Comparison of ENCODE assay signal across 10 mouse cellular contexts in the genomic region with DNA sequence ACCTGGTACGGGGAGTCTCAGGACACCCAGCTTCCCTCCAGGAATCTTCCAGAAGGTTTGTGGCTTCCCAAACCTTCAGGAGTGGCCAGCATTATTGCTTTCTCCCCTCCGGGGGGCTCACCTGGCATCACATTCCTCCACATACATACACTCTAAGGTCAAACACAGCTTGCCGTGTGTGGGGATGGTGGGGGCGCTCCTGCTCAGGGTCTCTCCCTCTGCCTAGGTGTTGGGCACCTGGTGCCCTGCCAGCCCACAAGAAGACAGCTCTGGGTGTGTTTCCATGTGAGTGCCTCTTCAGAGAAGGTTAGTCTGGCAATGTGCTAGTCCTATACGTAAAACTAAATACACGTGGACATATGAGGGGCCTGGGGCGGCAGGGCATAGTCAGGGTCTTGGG. TPM values are rescaled to one million over a fixed set of nuclear protein-coding genes. Genes with fewer than 3 reads are reported as not detected.
DNase-seq lines count a peak whose midpoint lies in the region; ATAC-seq and TF ChIP-seq lines count a peak whose summit lies in the region.
"Had no signal": no experiment of that assay in that cellular context is flagged by ENCODE, and none has a peak within 500 bp of the region (broad histone marks: within the 10 kb centered on the region; RNA-seq: fewer than 3 reads in every experiment).

No protein-coding gene starts in this region.

- no peak overlapping the region for H3K27ac ChIP-seq in heart, embryonic 15.5 days
- no peak overlapping the region for H3K27ac ChIP-seq in embryonic facial prominence, embryonic 13.5 days
- H3K27ac ChIP-seq in limb, embryonic 10.5 days, result no peak overlapping the region
- no peak overlapping the region for H3K27ac ChIP-seq in small intestine, adult 2 months (ENCODE audit: insufficient read depth, low read depth, low read length)

- H3K9ac ChIP-seq in heart, embryonic 15.5 days, result peak overlapping the region; percentile 56; the same call in 1 of the 2 replicates
- no peak overlapping the region for H3K9ac ChIP-seq in embryonic facial prominence, embryonic 13.5 days

- peak overlapping the region; percentile 58 for H3K4me3 ChIP-seq in heart, embryonic 15.5 days
- peak overlapping the region; percentile 62 for H3K4me3 ChIP-seq in embryonic facial prominence, embryonic 13.5 days
- peak overlapping the region; percentile 68 for H3K4me3 ChIP-seq in limb, embryonic 10.5 days
- peak overlapping the region; percentile 81; the same call in 1 of the 2 replicates for H3K4me3 ChIP-seq in small intestine, adult 2 months (ENCODE audit: low read depth, low read length)

- peaks cover 16% of the 10 kb centered on the region for H3K27me3 ChIP-seq in heart, embryonic 15.5 days
- H3K27me3 ChIP-seq in embryonic facial prominence, embryonic 13.5 days, result peaks cover 61% of the 10 kb centered on the region
- H3K27me3 ChIP-seq in limb, embryonic 10.5 days (ENCODE audit: low read depth, poor library complexity, severe bottlenecking), result peaks cover 96% of the 10 kb centered on the region
- 0 out of 2 replicates have a peak, but pooled peaks cover 11% of the 10 kb centered on the region for H3K27me3 ChIP-seq in small intestine, adult 2 months (ENCODE audit: control insufficient read depth, insufficient read depth, low read length)

- TF ChIP-seq CTCF in small intestine, adult 2 months (IDR thresholded peaks at IDR 0.05; ENCODE audit: extremely low read depth, insufficient read length, insufficient replicate concordance, low read depth, low read length), result no peak

- H3K4me2 ChIP-seq in heart, embryonic 15.5 days, result peak overlapping the region; percentile 88
- H3K4me2 ChIP-seq in embryonic facial prominence, embryonic 13.5 days, result peak overlapping the region; percentile 95

- no peaks in the 10 kb centered on the region for H3K9me3 ChIP-seq in heart, embryonic 15.5 days (replicated peaks)
- no peaks in the 10 kb centered on the region for H3K9me3 ChIP-seq in embryonic facial prominence, embryonic 13.5 days
- no peaks in the 10 kb centered on the region for H3K9me3 ChIP-seq in limb, embryonic 10.5 days (replicated peaks)

- H3K36me3 ChIP-seq in heart, embryonic 15.5 days, result no peaks in the 10 kb centered on the region
- H3K36me3 ChIP-seq in embryonic facial prominence, embryonic 13.5 days, result no peaks in the 10 kb centered on the region
- H3K36me3 ChIP-seq in limb, embryonic 10.5 days, result no peaks in the 10 kb centered on the region
- H3K36me3 ChIP-seq in small intestine, adult 2 months (ENCODE audit: control insufficient read depth, insufficient read depth, low read length), result no peaks in the 10 kb centered on the region

- TF ChIP-seq POLR2A in small intestine, adult 2 months (IDR thresholded peaks at IDR 0.05; ENCODE audit: low read depth, low read length), result no peak

- intact Hi-C loops in left cerebral cortex, postnatal 36 days (cut with DNase I), result no loop called here

- WGBS in heart, embryonic 15.5 days, result 46% methylated on average over 7 of the region's 7 CpGs
- WGBS in embryonic facial prominence, embryonic 13.5 days, result 36% methylated on average over 7 of the region's 7 CpGs
- 39% methylated on average over 7 of the region's 7 CpGs for WGBS in limb, embryonic 10.5 days
- WGBS in small intestine, adult 2 months, result 78% methylated on average over 7 of the region's 7 CpGs

- no peak for ATAC-seq in heart, embryonic 15.5 days (replicated peaks; ENCODE audit: insufficient number of reproducible peaks, insufficient read depth, low FRiP score, low read depth)
- no peak for ATAC-seq in embryonic facial prominence, embryonic 13.5 days (ENCODE audit: insufficient number of reproducible peaks, insufficient read depth, low FRiP score, low TSS enrichment, low read depth)

- no peak for DNase-seq in heart, adult 8-10 months (ENCODE audit: low spot score)
- no peak for DNase-seq in limb, embryonic 10.5 days (ENCODE audit: low spot score)
- no peak for DNase-seq in adrenal gland, postnatal 10 days
- no peak for DNase-seq in left cerebral cortex, postnatal 36 days (ENCODE audit: low spot score in 2 of 2)
- no peak for DNase-seq in gastrocnemius, postnatal 25 days
- DNase-seq: layer of hippocampus, adult 9-11 months; right cerebral cortex, adult 18-20 months had no signal

- peaks cover 25% of the 10 kb centered on the region for H3K4me1 ChIP-seq in heart, embryonic 15.5 days (replicated peaks)
- H3K4me1 ChIP-seq in embryonic facial prominence, embryonic 13.5 days, result peaks cover 13% of the 10 kb centered on the region; the same call in 1 of the 2 replicates
- H3K4me1 ChIP-seq in limb, embryonic 10.5 days, result peaks cover 20% of the 10 kb centered on the region
- peaks cover 4% of the 10 kb centered on the region; the same call in 1 of the 2 replicates for H3K4me1 ChIP-seq in small intestine, adult 2 months (ENCODE audit: control insufficient read depth, insufficient read depth, insufficient read length, low read length)

RNA-seq across cellular contexts. Expression of a gene that starts 1.2 kb away (rescaled TPM):
- 1.9 and 3.3 TPM in 2 replicates for polyA plus RNA-seq in heart, embryonic 15.5 days (2015; fragmentation: Nextera tagmentation; extraction: Ambion mirVana)
- total RNA-seq in heart, adult 8-10 months (2022), result 1 to 10 TPM in 2 of 4 experiments, under 1 TPM in 2; 0.66 to 1.5 (median 1.2) TPM
- polyA plus RNA-seq in embryonic facial prominence, embryonic 13.5 days (2015; fragmentation: Nextera tagmentation; extraction: Ambion mirVana), result 3.5 and 5.2 TPM in 2 replicates
- 0.50 and 0.60 TPM in 2 replicates for polyA plus RNA-seq in limb, embryonic 10.5 days (2016; fragmentation: Nextera tagmentation; extraction: Ambion mirVana)
- polyA plus RNA-seq in small intestine, adult 2 months (2012; rRNA removed), result 0.51 and 1.4 TPM in 2 replicates
- total RNA-seq in adrenal gland, postnatal 10 days (2021), result 1 to 10 TPM; 5.8 to 7.6 TPM
- 1 to 10 TPM in 1 of 2 experiments, under 1 TPM in 1; 0.29 to 1.4 TPM for total RNA-seq in left cerebral cortex, postnatal 36 days (2021)
- 1 to 10 TPM in 1 of 2 experiments, under 1 TPM in 1; 0.91 to 1.3 TPM for total RNA-seq in gastrocnemius, postnatal 25 days (2021)

RNA-seq across cellular contexts. Expression of a gene that starts 37.8 kb away (rescaled TPM):
- 45.4 and 52.0 TPM in 2 replicates for polyA plus RNA-seq in heart, embryonic 15.5 days (2015; fragmentation: Nextera tagmentation; extraction: Ambion mirVana)
- total RNA-seq in heart, adult 8-10 months (2022), result 10 to 100 TPM; 11.2 to 13.0 (median 11.9) TPM
- 96.4 and 101 TPM in 2 replicates for polyA plus RNA-seq in embryonic facial prominence, embryonic 13.5 days (2015; fragmentation: Nextera tagmentation; extraction: Ambion mirVana)
- 128 and 131 TPM in 2 replicates for polyA plus RNA-seq in limb, embryonic 10.5 days (2016; fragmentation: Nextera tagmentation; extraction: Ambion mirVana)
- polyA plus RNA-seq in small intestine, adult 2 months (2012; rRNA removed), result 3.0 and 4.2 TPM in 2 replicates
- total RNA-seq in adrenal gland, postnatal 10 days (2021), result 10 to 100 TPM; 29.7 to 38.5 TPM
- 10 to 100 TPM; 35.7 to 35.9 TPM for total RNA-seq in left cerebral cortex, postnatal 36 days (2021)
- 10 to 100 TPM in 1 of 2 experiments, 1 to 10 TPM in 1; 8.2 to 13.3 TPM for total RNA-seq in gastrocnemius, postnatal 25 days (2021)

RNA-seq across cellular contexts. Expression of a gene that starts 38.4 kb away (rescaled TPM):
- polyA plus RNA-seq in heart, embryonic 15.5 days (2015; fragmentation: Nextera tagmentation; extraction: Ambion mirVana), result 0.14 and 0.16 TPM in 2 replicates
- 1 to 10 TPM in 2 of 4 experiments, under 1 TPM in 2; 0.87 to 2.1 (median 1.1) TPM for total RNA-seq in heart, adult 8-10 months (2022)
- 0.15 TPM in 2 replicates for polyA plus RNA-seq in embryonic facial prominence, embryonic 13.5 days (2015; fragmentation: Nextera tagmentation; extraction: Ambion mirVana)
- 0.06 TPM in 1 of 2 replicates, not detected in the other for polyA plus RNA-seq in limb, embryonic 10.5 days (2016; fragmentation: Nextera tagmentation; extraction: Ambion mirVana)
- polyA plus RNA-seq in small intestine, adult 2 months (2012; rRNA removed), result 3.7 and 16.0 TPM in 2 replicates
- 10 to 100 TPM in 1 of 2 experiments, 1 to 10 TPM in 1; 4.1 to 11.1 TPM for total RNA-seq in adrenal gland, postnatal 10 days (2021)
- total RNA-seq in left cerebral cortex, postnatal 36 days (2021), result under 1 TPM; 0.37 to 0.93 TPM
- total RNA-seq in gastrocnemius, postnatal 25 days (2021), result under 1 TPM; 0.38 TPM

RNA-seq across cellular contexts. Expression of a gene that starts 49.0 kb away (rescaled TPM):
- polyA plus RNA-seq in heart, embryonic 15.5 days (2015; fragmentation: Nextera tagmentation; extraction: Ambion mirVana), result 1.4 and 4.3 TPM in 2 replicates
- 1 to 10 TPM; 1.1 to 2.6 (median 1.2) TPM for total RNA-seq in heart, adult 8-10 months (2022)
- polyA plus RNA-seq in embryonic facial prominence, embryonic 13.5 days (2015; fragmentation: Nextera tagmentation; extraction: Ambion mirVana), result 2.4 and 4.3 TPM in 2 replicates
- not detected in 2 replicates for polyA plus RNA-seq in limb, embryonic 10.5 days (2016; fragmentation: Nextera tagmentation; extraction: Ambion mirVana)
- 3.8 and 6.1 TPM in 2 replicates for polyA plus RNA-seq in small intestine, adult 2 months (2012; rRNA removed)
- 1 to 10 TPM; 3.5 to 3.7 TPM for total RNA-seq in adrenal gland, postnatal 10 days (2021)
- total RNA-seq in left cerebral cortex, postnatal 36 days (2021), result 1 to 10 TPM; 1.2 to 1.4 TPM
- 1 to 10 TPM in 1 of 2 experiments, under 1 TPM in 1; 0.46 to 1.3 TPM for total RNA-seq in gastrocnemius, postnatal 25 days (2021)
